Mouse (Mus musculus) layer of hippocampus, postnatal 25 days (tissue): ENCODE measurements around the gene Gid4. TPM values are rescaled to one million over a fixed set of nuclear protein-coding genes. Genes with fewer than 3 reads are reported as not detected.

ENCODE experiments used
- DNase-seq, 2 experiments: peaks; one replicate each; pipeline ENCODE4 v3.0.0; 2022; ENCODE audit warnings: mixed read lengths in 2 of 2, low spot score in 1 of 2; ENCODE audit errors: extremely low spot score in 1 of 2
- total RNA-seq, 2 experiments: library from RNA; stranded (reverse); gene quantifications; 2 replicates each; pipeline ENCODE4 v1.2.3; 2021

Gene Gid4
- total RNA-seq = 10 to 100 TPM; 50.1 to 53.8 TPM

- DNase-seq = peak; percentile 93 to 96
Observed at GRCm38 (mm10) chr11:60416963-60417716, at the start of gene Gid4. TSS of gene Gid4 (plus strand) at chr11:60417145.

GRCm38 (mm10) chr11:60367256-60367655, 49.7 kb upstream of the Gid4 start:
- DNase-seq = no peak

GRCm38 (mm10) chr11:60368909-60369308, 48.0 kb upstream of the Gid4 start:
- no peak for DNase-seq

GRCm38 (mm10) chr11:60369448-60369847, 47.5 kb upstream of the Gid4 start:
- no peak for DNase-seq

- DNase-seq = no peak
Observed at GRCm38 (mm10) chr11:60370431-60370830, 46.5 kb upstream of the Gid4 start.

GRCm38 (mm10) chr11:60374481-60374880, 42.5 kb upstream of the Gid4 start:
- DNase-seq = no peak

GRCm38 (mm10) chr11:60383518-60383917, 33.4 kb upstream of the Gid4 start:
- no peak for DNase-seq

- peak; percentile 47 to 60 for DNase-seq
Observed at GRCm38 (mm10) chr11:60384762-60385421, 32.1 kb upstream of the Gid4 start.

- no peak for DNase-seq
Observed at GRCm38 (mm10) chr11:60385946-60386345, 31.0 kb upstream of the Gid4 start.

GRCm38 (mm10) chr11:60387944-60388343, 29.0 kb upstream of the Gid4 start:
- DNase-seq = no peak

GRCm38 (mm10) chr11:60391346-60391745, 25.6 kb upstream of the Gid4 start:
- no peak for DNase-seq

- peak in 1 of 2 experiments; percentile 34 for DNase-seq
Observed at GRCm38 (mm10) chr11:60396546-60396945, 20.4 kb upstream of the Gid4 start.

GRCm38 (mm10) chr11:60397172-60397571, 19.8 kb upstream of the Gid4 start:
- DNase-seq = no peak

- no peak for DNase-seq
Observed at GRCm38 (mm10) chr11:60406606-60407005, 10.3 kb upstream of the Gid4 start.

- DNase-seq = peak; percentile 43 to 82
Observed at GRCm38 (mm10) chr11:60412173-60412572, 4.8 kb upstream of the Gid4 start.

GRCm38 (mm10) chr11:60412921-60413320, 4.0 kb upstream of the Gid4 start:
- DNase-seq = no peak

- DNase-seq = no peak
Observed at GRCm38 (mm10) chr11:60416590-60416962, 369 bp upstream of the Gid4 start.

- peak in 1 of 2 experiments; percentile 10 for DNase-seq
Observed at GRCm38 (mm10) chr11:60417717-60418472, 950 bp downstream of the Gid4 start, which contains the start of gene Atpaf2. TSS of gene Atpaf2 (minus strand) at chr11:60418457.

GRCm38 (mm10) chr11:60418473-60418803, 1.5 kb downstream of the Gid4 start:
- DNase-seq = no peak

GRCm38 (mm10) chr11:60422046-60422668, 5.2 kb downstream of the Gid4 start:
- no peak for DNase-seq

GRCm38 (mm10) chr11:60423006-60423405, 6.1 kb downstream of the Gid4 start:
- no peak for DNase-seq
